Mouse (Mus musculus): Measurements from ENCODE around the gene Cbs.

- TF ChIP-seq CTCF (IDR thresholded peaks at IDR 0.05; ENCODE audit: insufficient read depth, low read depth, low read length) (no peak), POLR2A (IDR thresholded peaks at IDR 0.05; ENCODE audit: insufficient read depth, low read depth, low read length) (no peak)
These were observed at the start of gene Cbs for GRCm38 (mm10) chr17:31636942-31637811.

Data from olfactory bulb, adult 2 months (tissue).